Comparison of ENCODE assay signal across 8 mouse cellular contexts in genomic region chr9:40456191-40456590, GRCm38 (mm10).
DNase-seq lines count a peak whose midpoint lies in the region; ATAC-seq and TF ChIP-seq lines count a peak whose summit lies in the region.

No protein-coding gene starts in this region.

- H3K9me3 ChIP-seq in erythroblast, embryonic 14.5 days (ENCODE audit: control insufficient read depth, low read length) = no peaks in the 10 kb centered on the region
- no peaks in the 10 kb centered on the region for H3K9me3 ChIP-seq in forebrain, embryonic 13.5 days (replicated peaks)
- H3K9me3 ChIP-seq in lung, postnatal 0 days (ENCODE audit: low read length) = no peaks in the 10 kb centered on the region

- TF ChIP-seq CTCF in lung, postnatal 0 days (IDR thresholded peaks at IDR 0.05) = no peak

- no peak for TF ChIP-seq EP300 in lung, postnatal 0 days (IDR thresholded peaks at IDR 0.05)

- no peak for ATAC-seq in erythroblast, adult 5-6 weeks (replicated peaks; ENCODE audit: low FRiP score, poor library complexity, severe bottlenecking)
- ATAC-seq in forebrain, embryonic 13.5 days = peak; percentile 87
- peak; percentile 84 for ATAC-seq in lung, postnatal 0 days

- WGBS in forebrain, embryonic 13.5 days = 1% methylated on average over 7 of the region's 7 CpGs
- 5% methylated on average over 7 of the region's 7 CpGs for WGBS in lung, postnatal 0 days

- H3K36me3 ChIP-seq in erythroblast, embryonic 14.5 days (ENCODE audit: control insufficient read depth) = no peaks in the 10 kb centered on the region
- no peaks in the 10 kb centered on the region for H3K36me3 ChIP-seq in forebrain, embryonic 13.5 days (ENCODE audit: poor library complexity, severe bottlenecking)
- no peaks in the 10 kb centered on the region for H3K36me3 ChIP-seq in lung, postnatal 0 days (ENCODE audit: insufficient read depth, low read length)

- peak overlapping the region; percentile 42; the same call in 1 of the 2 replicates for H3K27ac ChIP-seq in forebrain, embryonic 13.5 days
- peak overlapping the region; percentile 79 for H3K27ac ChIP-seq in lung, postnatal 0 days (ENCODE audit: low read length)

- H3K4me2 ChIP-seq in forebrain, embryonic 13.5 days = peak overlapping the region; percentile 91
- peak overlapping the region; percentile 100 for H3K4me2 ChIP-seq in lung, postnatal 0 days (replicated peaks; ENCODE audit: low read depth, low read length)

- H3K9ac ChIP-seq in forebrain, embryonic 13.5 days = peak overlapping the region; percentile 69
- peak overlapping the region; percentile 50 for H3K9ac ChIP-seq in lung, postnatal 0 days (replicated peaks; ENCODE audit: low read depth)

- H3K4me3 ChIP-seq in erythroblast, embryonic 14.5 days (replicated peaks) = peak overlapping the region; percentile 50
- peak overlapping the region; percentile 58 for H3K4me3 ChIP-seq in forebrain, embryonic 13.5 days
- peak overlapping the region; percentile 55 for H3K4me3 ChIP-seq in lung, postnatal 0 days (ENCODE audit: low read depth, low read length)

- DNase-seq in adrenal gland, postnatal 10 days = peak; percentile 86
- DNase-seq in hindlimb bud, embryonic 11.5 days (ENCODE audit: extremely low spot score, low read depth, low spot score) = peak; percentile 66
- DNase-seq in lung, postnatal 0 days (ENCODE audit: low spot score) = peak; percentile 85
- DNase-seq in retina, embryonic 14.5 days (ENCODE audit: low spot score) = peak; percentile 78
- DNase-seq in thymus, postnatal 14 days = no peak

- peaks cover 27% of the 10 kb centered on the region for H3K27me3 ChIP-seq in erythroblast, embryonic 14.5 days (ENCODE audit: control insufficient read depth)
- H3K27me3 ChIP-seq in forebrain, embryonic 13.5 days = peaks cover 32% of the 10 kb centered on the region
- H3K27me3 ChIP-seq in lung, postnatal 0 days (replicated peaks; ENCODE audit: insufficient read depth, low read length) = no peaks in the 10 kb centered on the region

- H3K4me1 ChIP-seq in erythroblast, embryonic 14.5 days (ENCODE audit: control insufficient read depth) = peaks cover 5% of the 10 kb centered on the region
- peaks cover 18% of the 10 kb centered on the region for H3K4me1 ChIP-seq in forebrain, embryonic 13.5 days
- H3K4me1 ChIP-seq in lung, postnatal 0 days (ENCODE audit: insufficient read depth, low read depth, low read length) = peaks cover 3% of the 10 kb centered on the region; the same call in 1 of the 2 replicates
